Mouse (Mus musculus): ENCODE results near the gene Zdhhc5.

GRCm38 (mm10) chr2:84761309-84761708, 46.3 kb upstream of the Zdhhc5 start:
- no peak for TF ChIP-seq CTCF (conservative IDR thresholded peaks at IDR 0.05; ENCODE audit: insufficient read depth, insufficient read length, low read depth, low read length)
- TF ChIP-seq POLR2A (IDR thresholded peaks at IDR 0.05; ENCODE audit: low read depth, low read length): no peak
